Mouse (Mus musculus) thymus, postnatal 4 days (tissue): ENCODE measurements around the gene Nox3.

ENCODE experiments used
- DNase-seq: peaks from one replicate; pipeline ENCODE4 v3.0.0; 2021

Gene Nox3

DNA sequence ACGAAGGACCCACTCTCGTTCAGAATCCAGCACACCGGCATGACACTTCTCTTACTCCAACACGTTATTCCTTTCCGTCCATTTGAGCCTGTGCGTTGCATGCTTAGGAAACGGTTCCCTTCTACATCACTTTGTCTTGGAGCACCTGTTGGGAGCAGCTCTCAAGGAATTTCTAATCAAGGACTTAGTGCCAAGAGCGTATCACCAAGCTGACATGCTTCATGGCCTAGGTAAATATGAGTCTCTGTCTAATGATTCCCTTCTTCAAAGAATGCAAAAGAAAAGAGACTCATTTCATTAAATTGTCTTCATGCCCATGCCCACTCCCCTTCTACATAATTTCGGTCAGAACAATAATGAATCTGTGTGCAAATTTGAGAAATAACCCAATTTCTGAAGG, at the start of gene Nox3:
TSS of gene Nox3 (minus strand) at position 101 of the 400 bp plus-strand sequence.
- DNase-seq: no peak

GRCm38 (mm10) chr17:3744402-3744801, 48.3 kb upstream of the Nox3 start:
- no peak for DNase-seq

DNA sequence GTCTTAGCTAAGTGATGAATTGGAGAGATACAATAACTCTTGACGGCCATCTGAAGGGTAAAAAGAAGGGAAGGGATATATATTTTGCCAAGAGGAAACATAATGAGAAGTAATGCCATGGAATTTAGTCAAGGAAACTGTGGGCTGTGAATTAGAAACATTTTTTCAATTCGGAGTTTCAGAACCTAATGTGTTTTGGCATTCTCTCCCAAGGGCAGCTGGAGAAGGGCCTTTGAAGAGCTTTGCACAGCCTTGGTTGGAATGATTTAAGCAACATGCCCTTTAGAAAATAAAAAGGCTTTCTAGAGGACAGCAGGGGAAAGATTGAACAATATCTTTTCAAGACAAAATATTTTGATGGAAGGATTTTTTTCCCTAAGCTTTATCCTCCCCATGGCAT, 40.9 kb upstream of the Nox3 start:
- no peak for DNase-seq

- no peak for DNase-seq
These were observed 38.2 kb upstream of the Nox3 start for GRCm38 (mm10) chr17:3734286-3734685.

DNA sequence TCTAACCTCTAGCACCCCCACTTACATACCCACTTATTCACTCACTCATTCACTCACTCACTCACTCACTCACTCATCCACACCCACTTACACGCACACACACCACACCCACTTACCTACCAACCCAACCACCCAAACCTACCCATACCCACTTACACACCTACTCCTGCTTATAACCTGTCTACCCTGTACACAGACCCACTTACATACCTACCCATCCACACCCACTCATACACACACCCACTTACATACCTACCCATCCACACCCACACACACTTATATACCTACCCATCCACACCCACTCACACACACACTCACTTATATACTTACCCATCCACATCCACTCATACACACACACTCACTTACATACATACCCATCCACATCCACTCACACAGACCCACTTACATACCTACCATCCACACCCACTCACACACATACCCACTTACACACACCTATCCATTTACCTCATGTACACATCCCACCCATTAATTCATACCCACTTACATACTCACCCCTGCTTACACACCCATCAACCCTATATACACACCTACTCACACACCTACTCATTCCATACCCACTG, 9.4 kb upstream of the Nox3 start:
- no peak for DNase-seq

GRCm38 (mm10) chr17:3702320-3702719, 6.3 kb upstream of the Nox3 start:
- DNase-seq: no peak

- no peak for DNase-seq
These were observed 3.2 kb downstream of the Nox3 start for GRCm38 (mm10) chr17:3692817-3693216.

DNA sequence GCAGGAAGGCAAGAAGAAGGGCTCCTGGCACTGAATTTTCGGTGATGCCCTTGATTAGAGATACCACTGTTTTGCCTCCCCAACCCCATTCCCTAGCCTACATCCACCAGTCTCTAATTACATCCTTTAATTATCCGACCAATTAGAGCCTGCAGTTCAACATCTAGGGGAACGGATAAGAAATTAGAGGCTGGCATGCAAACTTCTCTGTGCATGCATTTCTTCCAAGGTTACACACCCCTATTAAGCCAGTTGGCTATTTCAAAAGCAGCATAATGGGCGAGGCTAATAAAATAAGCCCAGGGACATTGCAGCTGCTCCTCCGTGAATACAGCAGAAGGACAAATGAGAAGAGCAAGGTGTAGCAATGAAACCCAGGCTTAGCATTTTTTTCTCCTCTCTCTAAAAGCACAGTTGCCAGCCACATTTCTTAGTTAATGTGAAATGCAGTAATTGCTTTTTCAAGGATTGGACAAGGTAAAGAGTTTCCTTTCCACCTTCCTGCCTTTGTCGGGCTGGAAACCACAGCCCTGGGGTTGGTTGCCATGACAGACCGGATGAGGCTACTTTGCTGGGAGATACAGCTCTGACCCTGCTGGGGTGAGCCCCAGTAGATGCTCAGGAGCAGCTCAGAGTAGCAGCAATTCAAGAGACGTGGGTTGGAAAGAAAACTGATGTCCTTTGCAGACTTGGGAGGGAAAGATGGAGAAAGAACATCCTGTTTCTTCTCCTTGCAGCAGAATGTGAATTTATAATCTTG, 5.4 kb downstream of the Nox3 start:
- DNase-seq: no peak

- no peak for DNase-seq
These were observed 12.4 kb downstream of the Nox3 start for GRCm38 (mm10) chr17:3683662-3684061.

DNA sequence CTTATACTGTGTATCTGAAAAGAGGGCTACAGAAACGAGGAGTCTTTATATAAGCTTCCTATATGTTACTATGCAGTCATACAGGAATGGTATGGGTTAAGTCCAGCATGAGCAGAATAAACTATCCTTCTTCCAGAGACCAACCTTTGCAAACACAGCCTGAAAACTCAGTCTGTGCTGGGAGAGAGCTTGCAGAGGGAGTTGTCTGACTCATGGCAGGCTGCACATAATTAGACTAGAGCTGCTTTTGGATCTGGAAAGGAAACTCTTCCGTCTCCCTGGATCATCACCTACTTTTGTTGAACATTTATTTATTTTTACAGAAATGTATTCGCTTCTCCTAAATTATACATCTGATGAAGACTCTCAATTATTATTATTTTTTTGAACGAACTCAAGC, 26.8 kb downstream of the Nox3 start:
- DNase-seq: no peak

DNA sequence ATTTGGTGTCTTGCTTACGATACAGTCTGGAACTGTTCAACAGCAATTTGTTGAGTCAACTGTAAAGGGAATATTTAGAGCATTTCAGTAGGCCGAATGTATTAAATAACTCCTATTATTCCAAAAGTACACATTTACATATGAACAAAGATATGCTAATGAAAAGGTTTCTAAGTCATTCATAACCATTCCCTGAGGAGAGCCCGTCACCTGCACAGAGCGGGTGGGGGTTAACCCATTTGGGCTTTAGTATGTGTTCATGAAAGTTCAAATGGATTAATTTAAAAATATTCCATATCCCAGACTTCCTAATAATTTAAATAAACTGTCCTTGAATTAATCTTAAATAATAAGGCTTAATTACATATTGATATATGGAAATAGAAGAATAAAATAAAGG, 28.8 kb downstream of the Nox3 start:
- DNase-seq: no peak

DNA sequence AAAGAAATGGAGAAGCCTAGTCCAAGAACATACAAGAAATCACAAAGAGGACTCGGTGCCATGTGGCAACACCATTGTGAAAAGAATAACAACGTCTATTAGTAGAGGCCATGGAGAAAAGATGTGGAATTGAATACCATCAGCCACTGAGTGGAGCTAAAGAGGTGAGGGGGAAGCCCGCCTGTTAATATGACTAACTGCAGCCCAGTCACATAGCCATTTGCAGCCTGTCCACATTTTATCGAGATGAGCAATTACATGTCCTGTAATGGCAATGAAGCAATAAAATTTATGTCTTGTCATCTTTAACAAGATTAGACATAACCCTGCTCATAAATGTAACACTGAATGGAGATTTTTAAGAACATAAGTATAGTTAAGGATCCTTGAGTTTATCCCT, 30.7 kb downstream of the Nox3 start:
- DNase-seq: no peak

DNA sequence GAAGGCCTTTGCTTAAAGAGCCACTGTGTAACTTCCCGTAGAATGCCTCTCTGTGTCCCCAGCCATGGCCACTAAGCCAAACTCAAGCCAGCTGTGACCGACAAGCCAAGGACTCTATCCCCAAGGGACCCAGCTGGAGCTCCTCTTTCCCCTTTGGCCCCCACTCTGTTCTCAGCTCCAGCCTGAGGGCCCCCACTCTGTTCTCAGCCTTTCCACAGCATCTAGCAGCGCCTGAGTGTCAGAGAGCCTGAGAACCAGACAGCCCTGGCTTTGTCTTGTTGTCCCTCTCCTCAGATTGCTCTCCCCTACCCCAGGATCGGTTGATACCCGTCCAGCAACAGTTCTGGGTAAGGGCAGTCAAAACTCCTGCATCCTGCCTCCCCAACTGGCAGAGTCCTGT, 36.6 kb downstream of the Nox3 start:
- peak; percentile 4 for DNase-seq

- DNase-seq: no peak
These were observed 45.7 kb downstream of the Nox3 start for GRCm38 (mm10) chr17:3650377-3650776.

GRCm38 (mm10) chr17:3643582-3643981, 52.5 kb downstream of the Nox3 start:
- no peak for DNase-seq

GRCm38 (mm10) chr17:3641456-3641855, 54.6 kb downstream of the Nox3 start:
- no peak for DNase-seq

DNA sequence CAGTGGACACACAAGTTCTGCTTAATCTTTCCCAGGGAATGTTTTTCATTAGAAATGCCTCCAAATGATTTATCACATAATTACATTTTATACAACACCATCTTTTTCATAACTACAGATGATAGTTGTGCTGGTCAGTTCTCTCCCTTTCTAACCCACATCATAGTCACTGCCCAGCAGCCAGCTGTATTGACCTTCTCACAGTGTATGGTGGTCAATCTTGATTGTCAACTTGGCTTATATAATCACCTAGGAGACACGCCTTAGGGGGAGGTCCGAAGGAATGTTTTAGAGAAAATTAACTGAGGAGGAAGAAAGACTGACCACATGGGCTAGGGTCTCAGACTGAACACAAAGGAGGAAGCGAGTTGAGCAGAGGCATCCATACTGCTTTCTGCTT, 57.3 kb downstream of the Nox3 start:
- DNase-seq: no peak

DNA sequence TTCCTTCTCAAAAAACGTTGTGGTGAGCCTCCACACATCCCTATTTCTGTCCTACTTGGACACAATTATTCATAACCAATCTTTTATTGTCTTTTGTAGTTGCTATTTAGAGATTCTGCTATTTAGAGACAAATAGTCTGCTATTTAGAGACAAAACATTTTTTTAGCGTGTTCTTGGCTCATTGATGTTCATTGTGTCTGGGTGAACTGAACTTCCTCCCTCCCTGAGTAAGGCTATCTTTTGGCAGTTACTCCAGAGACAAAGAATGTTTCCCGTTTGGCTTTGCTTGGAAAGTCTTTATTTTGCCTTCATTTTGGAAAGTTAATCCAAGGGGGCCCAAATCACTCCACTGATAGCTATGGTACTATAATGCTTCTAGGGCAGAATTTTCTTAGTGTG, 63.6 kb downstream of the Nox3 start:
- no peak for DNase-seq

DNA sequence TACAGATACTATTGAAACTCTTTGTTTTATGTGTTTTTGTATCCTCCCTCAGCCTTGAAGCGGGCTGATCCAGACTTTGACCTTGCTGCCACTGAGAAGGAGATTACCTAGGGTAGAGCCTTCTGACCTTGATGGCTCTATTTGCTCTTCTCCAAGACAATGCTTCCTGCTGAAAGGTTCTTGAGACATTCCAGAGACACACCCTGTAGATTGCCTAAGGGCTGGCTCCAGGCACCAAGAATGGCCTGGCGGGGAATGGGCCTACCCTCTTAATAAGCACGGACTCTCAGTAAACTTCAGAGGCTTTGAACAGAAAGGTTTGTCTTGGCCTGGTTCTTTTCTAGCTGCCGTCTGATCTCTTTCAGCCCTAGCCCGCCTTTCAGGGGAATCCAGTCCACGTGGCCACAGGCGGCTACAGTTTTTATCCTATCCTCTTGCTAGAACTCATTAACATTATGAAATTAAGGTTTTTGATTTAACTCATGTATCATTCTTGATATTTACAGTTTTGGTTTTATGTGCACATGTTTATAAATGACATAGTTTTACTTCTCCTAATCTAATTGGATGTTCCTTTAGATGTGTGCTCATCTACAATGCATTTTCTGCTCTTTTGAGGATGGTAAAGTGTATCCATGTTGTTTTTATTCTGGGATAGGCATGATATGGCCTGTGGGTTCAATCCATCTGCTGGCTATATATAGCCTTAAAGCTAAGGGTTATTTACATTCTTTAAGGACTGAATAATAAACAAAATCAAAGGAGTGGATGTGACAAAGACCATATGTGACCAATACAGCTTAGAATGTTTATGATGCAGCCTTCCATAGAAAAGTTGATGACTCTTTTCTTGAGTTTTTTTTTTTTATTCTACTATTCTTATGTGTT, 79.5 kb downstream of the Nox3 start:
- no peak for DNase-seq

GRCm38 (mm10) chr17:3615553-3615952, 80.5 kb downstream of the Nox3 start:
- DNase-seq: no peak

GRCm38 (mm10) chr17:3611781-3612075, 84.3 kb downstream of the Nox3 start:
- no peak for DNase-seq

DNA sequence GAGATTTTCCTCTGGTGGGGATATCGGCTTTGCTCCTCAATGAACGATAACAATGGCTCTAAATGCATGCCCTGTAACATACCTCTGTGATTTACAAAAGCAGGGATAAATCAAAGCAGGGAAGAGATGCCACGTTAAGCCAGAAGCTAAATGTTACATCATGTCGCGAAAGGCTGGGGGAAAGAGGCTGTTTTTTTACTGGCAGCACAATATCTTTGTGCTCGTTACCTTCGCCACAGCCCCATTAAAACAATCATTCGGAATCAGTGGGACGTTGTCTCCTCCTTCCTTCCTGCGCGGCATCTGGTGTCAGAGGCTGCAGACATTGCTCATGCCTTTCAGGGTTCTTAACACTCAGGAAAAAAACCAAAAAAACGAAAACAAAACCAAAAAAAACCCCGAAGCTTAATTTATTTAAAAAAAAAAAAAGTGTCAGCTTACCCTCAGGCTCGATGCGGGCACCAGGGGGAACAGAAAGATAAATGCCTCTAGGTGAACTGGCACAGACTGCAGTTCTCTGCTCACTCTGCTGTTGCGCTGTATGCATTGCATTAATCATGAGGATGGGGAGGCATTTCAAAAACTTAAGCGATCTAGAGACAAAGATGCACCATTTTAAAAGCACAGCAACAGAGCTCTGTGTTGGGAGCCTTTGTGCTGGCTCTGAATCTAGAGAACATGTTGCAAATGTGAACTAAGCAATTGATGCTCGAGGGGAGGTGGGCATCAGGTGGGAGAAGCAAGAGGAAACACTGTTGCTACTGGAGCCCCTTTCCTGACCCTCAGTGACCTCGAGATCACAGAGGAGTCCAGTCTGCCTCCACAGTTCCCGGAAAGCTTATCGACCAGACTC, 84.9 kb downstream of the Nox3 start:
- no peak for DNase-seq

- DNase-seq: no peak
These were observed 85.7 kb downstream of the Nox3 start for GRCm38 (mm10) chr17:3610307-3610754.
